Mouse (Mus musculus) midbrain, embryonic 16.5 days (tissue): ENCODE results near the gene Tanc2. TPM values are rescaled to one million over a fixed set of nuclear protein-coding genes. Genes with fewer than 3 reads are reported as not detected.

Source experiments
- ATAC-seq: fragments of 200-750 bp; cut with Nextera tagmentation; 2 replicates; pipeline ENCODE4 v1.8.0; 2017; ENCODE audit warnings: moderate TSS enrichment
- H3K27ac ChIP-seq: fragments of 300-500 bp; sonication (generic); 2 replicates; pipeline ENCODE4 v1.5.1; 2014; ENCODE audit warnings: mild to moderate bottlenecking, low read length, mixed read lengths
- H3K27me3 ChIP-seq: fragments of 300-500 bp; sonication (generic); 2 replicates; pipeline ENCODE4 v1.6.1; 2014; ENCODE audit warnings: low read depth, low read length, mixed read lengths; ENCODE audit not compliant: control insufficient read depth, insufficient read depth
- H3K36me3 ChIP-seq: fragments of 300-500 bp; sonication (generic); 2 replicates; pipeline ENCODE4 v1.6.1; 2014; ENCODE audit warnings: mild to moderate bottlenecking, low read length, moderate library complexity, mixed read lengths; ENCODE audit not compliant: control insufficient read depth, insufficient read depth
- H3K4me1 ChIP-seq: fragments of 300-500 bp; sonication (generic); 2 replicates; pipeline ENCODE4 v1.6.1; 2014; ENCODE audit warnings: mild to moderate bottlenecking, low read length, mixed read lengths; ENCODE audit not compliant: control insufficient read depth, insufficient read depth
- H3K4me2 ChIP-seq: fragments of 300-500 bp; sonication (generic); 2 replicates; pipeline ENCODE4 v1.6.1; 2014; ENCODE audit warnings: mild to moderate bottlenecking, low read length, mixed read lengths
- H3K4me3 ChIP-seq: fragments of 300-500 bp; sonication (generic); 2 replicates; pipeline ENCODE4 v1.5.1; 2014; ENCODE audit warnings: low read depth, mild to moderate bottlenecking, low read length, moderate library complexity, mixed read lengths
- H3K9ac ChIP-seq: fragments of 300-500 bp; sonication (generic); 2 replicates; pipeline ENCODE4 v1.6.1; 2014; ENCODE audit warnings: low read depth, low read length, mixed read lengths
- H3K9me3 ChIP-seq: fragments of 300-500 bp; sonication (generic); replicated peaks from 2 replicates; pipeline ENCODE4 v1.6.1; 2014; ENCODE audit warnings: mild to moderate bottlenecking, low read length, mixed read lengths; ENCODE audit not compliant: control insufficient read depth, poor library complexity, severe bottlenecking
- WGBS: fragments of 180-500 bp; shearing (Covaris S2); extraction: QIAGEN DNeasy Blood & Tissue Kit; methylation state at CpG from one replicate; pipeline ENCODE4 v1.1.7; 2014; 5-methylcytosine and 5-hydroxymethylcytosine counted together
- polyA plus RNA-seq: library from polyadenylated mRNA; unstranded; fragments of >200 nt; fragmentation: Nextera tagmentation; extraction: Ambion mirVana; gene quantifications from 2 replicates; pipeline ENCODE4 v1.2.1, GENCODE M21; 2015

Gene Tanc2
- polyA plus RNA-seq, 1 experiment from 2014 or later = 44.9 TPM

DNA sequence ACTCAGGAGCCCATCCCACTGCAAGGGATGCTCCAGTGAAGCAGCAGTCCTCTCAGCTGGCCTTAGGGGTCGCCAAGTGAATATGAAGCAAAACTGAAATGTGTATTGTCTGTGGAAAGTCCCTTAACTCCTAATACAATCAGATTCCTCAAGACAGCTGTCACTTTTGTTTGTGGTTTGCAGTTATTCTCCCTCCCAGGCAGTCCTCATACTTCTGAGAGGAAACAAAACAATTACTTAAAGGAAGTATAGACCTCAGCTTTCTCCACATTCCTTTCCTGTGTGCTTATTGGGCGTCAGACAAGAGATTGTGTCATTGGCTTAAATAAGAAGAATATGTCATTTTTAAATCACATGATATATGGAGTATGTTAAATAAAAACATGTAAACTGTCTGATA lies 311.7 kb downstream of the Tanc2 start:
- no peak for ATAC-seq
- H3K27me3 ChIP-seq = no peaks in the 10 kb centered on the region
- H3K4me3 ChIP-seq = no peak overlapping the region
- H3K4me1 ChIP-seq = no peaks in the 10 kb centered on the region
- no peak overlapping the region for H3K9ac ChIP-seq
- 83% methylated on average over 2 of the region's 2 CpGs for WGBS
- no peak overlapping the region for H3K4me2 ChIP-seq
- H3K27ac ChIP-seq = no peak overlapping the region
- H3K36me3 ChIP-seq = peaks cover 14% of the 10 kb centered on the region
- no peaks in the 10 kb centered on the region for H3K9me3 ChIP-seq

- Histone ChIP-seq H3K27me3 (no peaks in the 10 kb centered on the region), H3K36me3 (peaks cover 14% of the 10 kb centered on the region), H3K4me1 (no peaks in the 10 kb centered on the region), H3K9ac (no peak overlapping the region), H3K27ac (no peak overlapping the region), H3K4me2 (no peak overlapping the region), H3K9me3 (no peaks in the 10 kb centered on the region), H3K4me3 (no peak overlapping the region)
- no peak for ATAC-seq
- WGBS = 91% methylated on average over 1 of the region's 1 CpGs
Observed at GRCm38 (mm10) chr11:105902956-105903355, 313.2 kb downstream of the Tanc2 start.

DNA sequence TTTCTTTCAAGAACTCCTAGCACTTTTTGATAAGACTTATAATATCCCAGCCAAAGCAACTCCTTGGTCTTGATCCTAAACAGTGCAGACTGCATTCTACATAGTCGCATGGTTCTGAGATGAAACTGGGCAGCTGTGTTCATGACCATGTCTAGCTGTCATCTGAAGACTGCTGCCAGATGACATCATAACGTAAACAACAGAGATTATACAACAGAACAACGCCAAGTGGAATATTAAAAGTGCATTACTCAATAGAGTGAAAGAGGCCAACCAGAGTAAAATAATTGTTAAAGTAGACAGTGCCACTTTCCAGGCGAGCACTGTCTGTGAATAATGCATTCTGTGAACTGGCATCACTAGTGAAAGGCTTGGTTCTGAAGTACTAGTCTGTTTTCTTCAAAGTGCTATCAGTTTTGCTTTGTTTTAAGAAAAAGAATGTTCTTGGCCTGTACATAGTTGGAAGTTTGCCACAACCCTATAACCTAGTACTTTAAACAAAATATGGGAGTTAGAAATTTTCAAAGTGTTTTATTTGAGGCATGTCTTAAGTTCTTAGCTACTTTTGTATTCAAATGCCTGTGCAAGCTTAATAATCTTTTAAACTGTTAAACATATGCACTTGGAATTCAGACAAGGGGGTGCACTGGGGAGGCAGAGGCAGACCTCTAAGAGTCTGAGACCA lies 315.9 kb downstream of the Tanc2 start:
- H3K9me3 ChIP-seq = no peaks in the 10 kb centered on the region
- H3K9ac ChIP-seq = no peak overlapping the region
- no peak overlapping the region for H3K4me2 ChIP-seq
- no peak overlapping the region for H3K27ac ChIP-seq
- peaks cover 8% of the 10 kb centered on the region for H3K36me3 ChIP-seq
- no peaks in the 10 kb centered on the region for H3K4me1 ChIP-seq
- H3K4me3 ChIP-seq = no peak overlapping the region
- 75% methylated on average over 4 of the region's 4 CpGs for WGBS
- no peaks in the 10 kb centered on the region for H3K27me3 ChIP-seq
- ATAC-seq = no peak

DNA sequence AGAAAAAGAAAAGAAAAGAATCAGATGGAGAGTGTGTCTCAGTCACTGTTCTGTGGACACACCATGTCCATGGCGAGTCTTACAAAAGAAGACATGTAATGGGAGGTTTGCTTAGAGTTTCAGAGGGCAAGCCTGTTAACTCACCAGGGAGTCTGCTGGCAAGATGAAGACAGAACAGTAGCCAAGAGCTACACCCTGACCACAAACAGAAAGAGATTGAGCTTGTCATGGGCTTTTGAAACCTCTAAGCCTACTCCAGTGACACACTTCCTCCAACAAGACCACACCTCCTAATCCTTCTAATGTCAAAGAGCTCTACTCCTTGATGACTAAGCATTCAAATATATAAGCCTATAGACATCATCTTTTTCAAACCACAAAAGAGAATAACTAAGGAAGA lies 317.6 kb downstream of the Tanc2 start:
- Histone ChIP-seq H3K4me1 (no peaks in the 10 kb centered on the region), H3K27me3 (no peaks in the 10 kb centered on the region), H3K4me2 (no peak overlapping the region), H3K9ac (no peak overlapping the region), H3K4me3 (no peak overlapping the region), H3K9me3 (no peaks in the 10 kb centered on the region), H3K36me3 (peaks cover 4% of the 10 kb centered on the region; the same call in 1 of the 2 replicates), H3K27ac (no peak overlapping the region)
- ATAC-seq = no peak
- WGBS = 81% methylated on average over 1 of the region's 1 CpGs

GRCm38 (mm10) chr11:105908926-105909325 lies 319.1 kb downstream of the Tanc2 start:
- no peak overlapping the region for H3K4me2 ChIP-seq
- H3K4me3 ChIP-seq = no peak overlapping the region
- ATAC-seq = no peak
- no peaks in the 10 kb centered on the region for H3K9me3 ChIP-seq
- no peaks in the 10 kb centered on the region for H3K27me3 ChIP-seq
- no peak overlapping the region for H3K9ac ChIP-seq
- H3K27ac ChIP-seq = no peak overlapping the region
- no peaks in the 10 kb centered on the region for H3K4me1 ChIP-seq
- H3K36me3 ChIP-seq = peaks cover 9% of the 10 kb centered on the region
- WGBS = 84% methylated on average over 8 of the region's 8 CpGs

DNA sequence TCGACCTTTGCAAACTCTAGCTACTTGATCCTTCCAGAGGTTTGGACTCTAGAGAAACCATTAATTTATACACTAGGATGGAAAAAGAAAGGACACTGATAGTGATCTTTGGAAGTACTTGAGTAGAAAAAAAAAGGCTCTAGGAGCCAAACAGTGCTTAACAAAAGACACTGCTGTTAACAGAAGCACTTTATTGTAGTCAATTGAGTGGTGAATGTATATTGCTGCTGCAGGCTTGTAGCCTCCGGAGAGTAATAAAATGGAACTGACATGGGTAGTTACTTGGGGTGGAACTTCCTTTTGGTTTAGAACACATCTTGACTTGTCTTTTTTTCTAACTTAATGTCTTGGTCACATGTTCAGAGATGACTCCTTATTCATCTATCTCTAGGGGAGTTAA lies 319.8 kb downstream of the Tanc2 start:
- no peak for ATAC-seq
- Histone ChIP-seq H3K36me3 (peaks cover 11% of the 10 kb centered on the region), H3K4me3 (no peak overlapping the region), H3K27me3 (no peaks in the 10 kb centered on the region), H3K9me3 (no peaks in the 10 kb centered on the region), H3K4me1 (no peaks in the 10 kb centered on the region), H3K9ac (no peak overlapping the region), H3K27ac (no peak overlapping the region), H3K4me2 (no peak overlapping the region)
- WGBS = 66% methylated on average over 2 of the region's 2 CpGs

- no peaks in the 10 kb centered on the region for H3K9me3 ChIP-seq
- no peak overlapping the region for H3K4me2 ChIP-seq
- H3K9ac ChIP-seq = no peak overlapping the region
- no peak overlapping the region for H3K4me3 ChIP-seq
- no peak overlapping the region for H3K27ac ChIP-seq
- H3K4me1 ChIP-seq = no peaks in the 10 kb centered on the region
- no peaks in the 10 kb centered on the region for H3K27me3 ChIP-seq
- H3K36me3 ChIP-seq = peaks cover 16% of the 10 kb centered on the region
- ATAC-seq = no peak
Observed at GRCm38 (mm10) chr11:105911149-105911548, 321.4 kb downstream of the Tanc2 start.

GRCm38 (mm10) chr11:105911592-105912375 lies 322.0 kb downstream of the Tanc2 start:
- ATAC-seq = peak; percentile 67; the same call in 1 of the 2 replicates

GRCm38 (mm10) chr11:105913580-105913979 lies 323.8 kb downstream of the Tanc2 start:
- no peaks in the 10 kb centered on the region for H3K4me1 ChIP-seq
- H3K4me3 ChIP-seq = no peak overlapping the region
- H3K27ac ChIP-seq = no peak overlapping the region
- no peak overlapping the region for H3K4me2 ChIP-seq
- 42% methylated on average over 5 of the region's 5 CpGs for WGBS
- no peak for ATAC-seq
- no peaks in the 10 kb centered on the region for H3K27me3 ChIP-seq
- H3K9ac ChIP-seq = no peak overlapping the region
- H3K9me3 ChIP-seq = no peaks in the 10 kb centered on the region
- peaks cover 25% of the 10 kb centered on the region for H3K36me3 ChIP-seq

More at GRCm38 (mm10) chr11:105911592-105912375, 322.0 kb downstream of the Tanc2 start:
- WGBS = 33% methylated on average over 4 of the region's 4 CpGs
- no peaks in the 10 kb centered on the region for H3K4me1 ChIP-seq
- no peaks in the 10 kb centered on the region for H3K27me3 ChIP-seq
- H3K9ac ChIP-seq = no peak overlapping the region
- no peak overlapping the region for H3K4me3 ChIP-seq
- no peak overlapping the region for H3K27ac ChIP-seq
- no peaks in the 10 kb centered on the region for H3K9me3 ChIP-seq
- H3K36me3 ChIP-seq = peaks cover 17% of the 10 kb centered on the region
- H3K4me2 ChIP-seq = no peak overlapping the region
